Mouse (Mus musculus) heart, embryonic 14.5 days (tissue): ENCODE data around the gene Ctu1. TPM values are rescaled to one million over a fixed set of nuclear protein-coding genes. Genes with fewer than 3 reads are reported as not detected.

Experiments
- ATAC-seq: fragments of 200-750 bp; cut with Nextera tagmentation; 2 replicates; pipeline ENCODE4 v1.8.0; 2017; ENCODE audit warnings: low read depth, moderate TSS enrichment; ENCODE audit not compliant: insufficient number of reproducible peaks, insufficient read depth, low FRiP score
- H3K27ac ChIP-seq, 2 experiments: fragments of 200-500 bp in 1 of 2; fragments of 300-500 bp in 1 of 2; sonication (generic) in 1 of 2; replicated peaks in 1 of 2; 2 replicates each; pipeline ENCODE4 v1.5.1; 2012 to 2014; ENCODE audit warnings: low read depth in 2 of 2, low read length in 2 of 2, control low read depth in 1 of 2, mild to moderate bottlenecking in 1 of 2, mixed read lengths in 1 of 2; ENCODE audit not compliant: control insufficient read depth in 1 of 2, insufficient read depth in 1 of 2
- H3K27me3 ChIP-seq: fragments of 300-500 bp; sonication (generic); 2 replicates; pipeline ENCODE4 v1.6.1; 2014; ENCODE audit warnings: mild to moderate bottlenecking, low read length, control low read depth; ENCODE audit not compliant: control insufficient read depth, insufficient read depth
- H3K36me3 ChIP-seq: fragments of 300-500 bp; sonication (generic); 2 replicates; pipeline ENCODE4 v1.6.1; 2014; ENCODE audit warnings: mild to moderate bottlenecking, control low read depth, low read length, mixed read lengths; ENCODE audit not compliant: control insufficient read depth, insufficient read depth
- H3K4me1 ChIP-seq, 2 experiments: fragments of 200-500 bp in 1 of 2; fragments of 300-500 bp in 1 of 2; sonication (generic) in 1 of 2; 2 replicates each; pipeline ENCODE4 v1.6.1; 2012 to 2014; ENCODE audit warnings: low read length in 2 of 2, control low read depth in 1 of 2, mixed read lengths in 1 of 2; ENCODE audit not compliant: control insufficient read depth in 2 of 2, insufficient read depth in 2 of 2
- H3K4me2 ChIP-seq: fragments of 300-500 bp; sonication (generic); 2 replicates; pipeline ENCODE4 v1.6.1; 2014; ENCODE audit warnings: mild to moderate bottlenecking, low read length
- H3K4me3 ChIP-seq, 2 experiments: fragments of 200-500 bp in 1 of 2; fragments of 300-500 bp in 1 of 2; sonication (generic) in 1 of 2; 2 replicates each; pipeline ENCODE4 v1.5.1; 2012 to 2014; ENCODE audit warnings: low read length in 2 of 2, mild to moderate bottlenecking in 2 of 2, control low read depth in 1 of 2, low read depth in 1 of 2, moderate library complexity in 1 of 2; ENCODE audit not compliant: control insufficient read depth in 1 of 2, insufficient read depth in 1 of 2
- H3K9ac ChIP-seq: fragments of 300-500 bp; sonication (generic); 2 replicates; pipeline ENCODE4 v1.6.1; 2014; ENCODE audit warnings: mild to moderate bottlenecking, low read length
- H3K9me3 ChIP-seq: fragments of 300-500 bp; sonication (generic); 2 replicates; pipeline ENCODE4 v1.6.1; 2016; ENCODE audit warnings: low read length, control low read depth; ENCODE audit not compliant: control insufficient read depth
- WGBS: fragments of 180-500 bp; shearing (Covaris S2); extraction: QIAGEN DNeasy Blood & Tissue Kit; methylation state at CpG from one replicate; pipeline ENCODE4 v1.1.7; 2014; 5-methylcytosine and 5-hydroxymethylcytosine counted together
- polyA plus RNA-seq: library from polyadenylated mRNA; unstranded; fragments of >200 nt; fragmentation: Nextera tagmentation; extraction: Ambion mirVana; gene quantifications from 2 replicates; pipeline ENCODE4 v1.2.1, GENCODE M21; 2014

The Ctu1 gene
- polyA plus RNA-seq, 1 experiment from 2014 or later, result 4.9 TPM

DNA sequence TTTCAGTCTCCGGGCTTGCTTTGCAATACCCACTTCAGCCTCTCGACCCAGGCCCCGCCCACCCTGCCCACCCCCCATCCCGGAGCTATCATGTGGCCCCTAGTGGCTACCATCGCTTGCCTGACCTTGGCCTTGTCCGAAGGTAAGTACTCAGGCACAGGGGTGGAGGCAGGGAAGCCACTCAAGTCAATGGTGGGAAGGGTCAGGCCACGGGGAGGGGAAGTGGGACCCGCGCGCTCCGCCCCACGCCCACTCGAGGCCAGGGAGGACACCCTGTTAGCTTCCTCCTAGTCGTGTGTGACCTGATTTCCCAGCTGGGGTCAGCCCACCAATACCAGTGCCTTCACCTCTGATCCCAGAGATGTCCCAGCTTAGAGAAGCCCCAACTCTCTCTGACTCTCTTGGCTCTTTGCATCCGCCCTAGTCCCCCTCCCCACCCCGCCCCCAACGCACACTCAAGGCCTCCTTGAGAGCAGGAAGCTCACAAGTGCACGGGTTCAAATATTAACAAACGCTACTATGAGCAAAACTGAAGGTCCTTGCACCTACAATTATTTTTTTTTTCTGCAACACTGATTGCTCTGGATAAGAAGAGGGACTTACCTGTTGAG, 42.0 kb downstream of the Ctu1 start:
- Histone ChIP-seq H3K36me3 (no peaks in the 10 kb centered on the region), H3K4me1 (peaks cover 0 to 2% of the 10 kb centered on the region in 2 experiments; a peak in 1 of 4 replicates), H3K4me2 (peak overlapping the region; percentile 9; the same call in 1 of the 2 replicates), H3K27me3 (0 out of 2 replicates have a peak, but pooled peaks cover 6% of the 10 kb centered on the region), H3K9ac (no peak overlapping the region), H3K9me3 (no peaks in the 10 kb centered on the region), H3K4me3 (no peak overlapping the region), H3K27ac (no peak overlapping the region)
- ATAC-seq, result no peak
- WGBS, result 7% methylated on average over 19 of the region's 19 CpGs

Other genes starting within 250 kb of the Ctu1 start
- not detected in 2 replicates for gene Lim2, start 244.3 kb upstream of the Ctu1 start, polyA plus RNA-seq
- 0.30 TPM in 1 of 2 replicates, not detected in the other for gene Nkg7, start 234.9 kb upstream of the Ctu1 start, polyA plus RNA-seq
- not detected in 2 replicates for gene Cldnd2, start 231.2 kb upstream of the Ctu1 start, polyA plus RNA-seq
- gene Etfb, start 227.9 kb upstream of the Ctu1 start, polyA plus RNA-seq, result 703 and 738 TPM in 2 replicates
- gene Gm45233, start 227.9 kb upstream of the Ctu1 start, polyA plus RNA-seq, result not detected in 2 replicates
- gene Vsig10l, start 208.9 kb upstream of the Ctu1 start, polyA plus RNA-seq, result 2.2 and 2.7 TPM in 2 replicates
- 0.07 and 0.09 TPM in 2 replicates for gene Iglon5, start 181.9 kb upstream of the Ctu1 start, polyA plus RNA-seq
- not detected in 2 replicates for gene 4931406B18Rik, start 166.1 kb upstream of the Ctu1 start, polyA plus RNA-seq
- gene Cd33, start 127.6 kb upstream of the Ctu1 start, polyA plus RNA-seq, result 1.1 TPM in 2 replicates
- 1.3 TPM in 2 replicates for gene Zfp658, start 109.8 kb upstream of the Ctu1 start, polyA plus RNA-seq
- gene Zfp719, start 92.4 kb upstream of the Ctu1 start, polyA plus RNA-seq, result 7.8 and 7.9 TPM in 2 replicates
- not detected in 2 replicates for gene Zfp819, start 64.8 kb upstream of the Ctu1 start, polyA plus RNA-seq
- not detected in 2 replicates for gene Ceacam18, start 37.3 kb upstream of the Ctu1 start, polyA plus RNA-seq
- gene Siglece, start 11.9 kb upstream of the Ctu1 start, polyA plus RNA-seq, result 0.31 and 0.49 TPM in 2 replicates
- gene Klk14, start 18.4 kb downstream of the Ctu1 start, polyA plus RNA-seq, result not detected in 2 replicates
- not detected in 2 replicates for gene Klk13, start 40.6 kb downstream of the Ctu1 start, polyA plus RNA-seq
- not detected in 2 replicates for gene Klk12, start 96.9 kb downstream of the Ctu1 start, polyA plus RNA-seq
- not detected in 2 replicates for gene Klk11, start 102.6 kb downstream of the Ctu1 start, polyA plus RNA-seq
- 0.19 and 0.34 TPM in 2 replicates for gene Klk10, start 109.0 kb downstream of the Ctu1 start, polyA plus RNA-seq
- not detected in 2 replicates for gene Klk9, start 119.9 kb downstream of the Ctu1 start, polyA plus RNA-seq
- gene Klk8, start 125.6 kb downstream of the Ctu1 start, polyA plus RNA-seq, result 24.2 and 26.3 TPM in 2 replicates
- 0.11 and 0.20 TPM in 2 replicates for gene Klk7, start 139.3 kb downstream of the Ctu1 start, polyA plus RNA-seq
- gene Klk6, start 152.5 kb downstream of the Ctu1 start, polyA plus RNA-seq, result not detected in 2 replicates
- not detected in 2 replicates for gene Klk5, start 170.0 kb downstream of the Ctu1 start, polyA plus RNA-seq
- not detected in 2 replicates for gene Klk4, start 209.1 kb downstream of the Ctu1 start, polyA plus RNA-seq